ENCODE assay signal across 19 mouse cellular contexts in the genomic region with DNA sequence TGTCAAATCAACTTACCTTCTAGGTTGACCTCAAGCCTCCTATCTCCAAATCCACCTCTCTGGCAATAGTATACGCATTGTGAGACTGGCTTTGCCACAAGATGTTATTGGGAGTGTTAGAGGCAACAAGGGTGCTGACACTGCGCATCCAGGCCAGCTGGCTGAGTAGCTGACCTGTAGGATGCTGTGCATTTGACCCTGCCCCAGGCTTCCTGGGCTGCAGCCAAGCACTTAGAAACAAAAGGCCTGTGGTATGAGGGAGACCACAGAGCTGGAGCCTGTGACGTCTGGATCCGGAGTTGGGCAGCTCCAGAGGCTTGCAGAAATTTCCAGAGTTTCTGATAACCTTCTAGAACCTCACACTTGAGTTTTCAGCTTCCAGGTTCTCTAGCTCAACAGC. TPM values are rescaled to one million over a fixed set of nuclear protein-coding genes. Genes with fewer than 3 reads are reported as not detected.
DNase-seq lines count a peak whose midpoint lies in the region; ATAC-seq lines count a peak whose summit lies in the region.
"Had no signal": no experiment of that assay in that cellular context is flagged by ENCODE, and none has a peak within 500 bp of the region (broad histone marks: within the 10 kb centered on the region; RNA-seq: fewer than 3 reads in every experiment).

No protein-coding gene starts in this region.

- H3K9ac ChIP-seq in hindbrain, embryonic 12.5 days, result no peak overlapping the region
- H3K9ac ChIP-seq: liver, embryonic 13.5 days; midbrain, embryonic 12.5 days; neural tube, embryonic 12.5 days had no signal

- 64% methylated on average over 4 of the region's 4 CpGs for WGBS in hindbrain, embryonic 10.5 days
- WGBS in hindbrain, embryonic 12.5 days, result 72% methylated on average over 4 of the region's 4 CpGs

- no peak overlapping the region for H3K4me3 ChIP-seq in hindbrain, embryonic 10.5 days
- H3K4me3 ChIP-seq in hindbrain, embryonic 12.5 days, result no peak overlapping the region
- H3K4me3 ChIP-seq: liver, embryonic 13.5 days; midbrain, embryonic 12.5 days; neural tube, embryonic 12.5 days had no signal

- no peaks in the 10 kb centered on the region for H3K36me3 ChIP-seq in hindbrain, embryonic 10.5 days
- H3K36me3 ChIP-seq in hindbrain, embryonic 12.5 days, result no peaks in the 10 kb centered on the region
- H3K36me3 ChIP-seq: G1E; liver, embryonic 13.5 days; midbrain, embryonic 12.5 days; neural tube, embryonic 12.5 days had no signal

- ATAC-seq in hindbrain, embryonic 12.5 days (ENCODE audit: low FRiP score), result no peak
- ATAC-seq in common myeloid progenitor, adult 5-6 weeks (replicated peaks; ENCODE audit: low read depth, poor library complexity, severe bottlenecking), result peak; percentile 34; the same call in 1 of the 2 replicates
- ATAC-seq in megakaryocyte, adult 5-6 weeks (ENCODE audit: poor library complexity, severe bottlenecking), result no peak
- ATAC-seq: inflammation-experienced regulatory T-cells, adult 6 months had no signal

- H3K9me3 ChIP-seq in hindbrain, embryonic 10.5 days, result no peaks in the 10 kb centered on the region
- no peaks in the 10 kb centered on the region for H3K9me3 ChIP-seq in hindbrain, embryonic 12.5 days (replicated peaks)
- H3K9me3 ChIP-seq: G1E; liver, embryonic 13.5 days; midbrain, embryonic 12.5 days; neural tube, embryonic 12.5 days had no signal

- H3K27me3 ChIP-seq in hindbrain, embryonic 10.5 days (ENCODE audit: insufficient read depth, poor library complexity, severe bottlenecking), result 0 out of 2 replicates have a peak, but pooled peaks cover 6% of the 10 kb centered on the region
- H3K27me3 ChIP-seq in hindbrain, embryonic 12.5 days, result no peaks in the 10 kb centered on the region; the same call in none of the 2 replicates
- H3K27me3 ChIP-seq: liver, embryonic 13.5 days; neural tube, embryonic 12.5 days had no signal

- H3K4me1 ChIP-seq in hindbrain, embryonic 10.5 days (replicated peaks), result peaks cover 78% of the 10 kb centered on the region
- H3K4me1 ChIP-seq in hindbrain, embryonic 12.5 days, result peaks cover 41% of the 10 kb centered on the region

- peak; percentile 20 for DNase-seq in hindbrain, embryonic 10.5 days (ENCODE audit: low spot score)
- DNase-seq in Muller cell, postnatal 12 days (ENCODE audit: inconsistent ontology term), result peak; percentile 90
- DNase-seq in kidney, postnatal 36 days, result peak; percentile 51 to 76
- DNase-seq in thymus, postnatal 25 days, result no peak
- DNase-seq: cerebellum, adult 18-20 months; gastrocnemius, postnatal 14 days; liver, embryonic 13.5 days; right cerebral cortex, postnatal 14 days; thymus, postnatal 36 days had no signal

- H3K27ac ChIP-seq in hindbrain, embryonic 10.5 days, result peak overlapping the region; percentile 2; the same call in 1 of the 2 replicates
- no peak overlapping the region for H3K27ac ChIP-seq in hindbrain, embryonic 12.5 days
- H3K27ac ChIP-seq: liver, embryonic 13.5 days; midbrain, embryonic 12.5 days; neural tube, embryonic 12.5 days had no signal

- H3K4me2 ChIP-seq in hindbrain, embryonic 12.5 days (replicated peaks), result no peak overlapping the region
- H3K4me2 ChIP-seq: liver, embryonic 13.5 days; midbrain, embryonic 12.5 days; neural tube, embryonic 12.5 days had no signal

RNA-seq across cellular contexts. Expression of gene Notch1, which starts 26.7 kb away (rescaled TPM):
- polyA plus RNA-seq in hindbrain, embryonic 10.5 days (2016; fragmentation: Nextera tagmentation; extraction: Ambion mirVana), result 39.1 and 46.4 TPM in 2 replicates
- polyA plus RNA-seq in hindbrain, embryonic 12.5 days (2016; fragmentation: Nextera tagmentation; extraction: Ambion mirVana), result 38.0 and 41.0 TPM in 2 replicates
- total RNA-seq in common myeloid progenitor, adult 5-6 weeks (2017), result 6.5 and 13.7 TPM in 2 replicates
- total RNA-seq in megakaryocyte, adult 5-6 weeks (2015), result 37.6 and 43.0 TPM in 2 replicates
- 22.3 and 48.3 TPM in 2 replicates for total RNA-seq in megakaryocyte, adult 5-6 weeks (2017)

RNA-seq across cellular contexts. Expression of gene Egfl7, which starts 36.7 kb away (rescaled TPM):
- polyA plus RNA-seq in hindbrain, embryonic 10.5 days (2016; fragmentation: Nextera tagmentation; extraction: Ambion mirVana), result 78.3 and 101 TPM in 2 replicates
- 61.4 and 72.1 TPM in 2 replicates for polyA plus RNA-seq in hindbrain, embryonic 12.5 days (2016; fragmentation: Nextera tagmentation; extraction: Ambion mirVana)
- total RNA-seq in common myeloid progenitor, adult 5-6 weeks (2017), result 54.9 and 57.0 TPM in 2 replicates
- 1.6 and 3.1 TPM in 2 replicates for total RNA-seq in megakaryocyte, adult 5-6 weeks (2015)
- 3.7 and 3.9 TPM in 2 replicates for total RNA-seq in megakaryocyte, adult 5-6 weeks (2017)

RNA-seq across cellular contexts. Expression of gene Gm20532, which starts 43.3 kb away (rescaled TPM):
- not detected in 2 replicates for polyA plus RNA-seq in hindbrain, embryonic 10.5 days (2016; fragmentation: Nextera tagmentation; extraction: Ambion mirVana)
- not detected in 2 replicates for polyA plus RNA-seq in hindbrain, embryonic 12.5 days (2016; fragmentation: Nextera tagmentation; extraction: Ambion mirVana)
- total RNA-seq in common myeloid progenitor, adult 5-6 weeks (2017), result not detected in 2 replicates
- total RNA-seq in megakaryocyte, adult 5-6 weeks (2015), result 0.36 TPM in 1 of 2 replicates, not detected in the other
- total RNA-seq in megakaryocyte, adult 5-6 weeks (2017), result not detected in 2 replicates
- total RNA-seq: adrenal gland, adult 8-10 months; G1E; gastrocnemius, postnatal 14 days; left cerebral cortex, adult 18-20 months had no signal
- polyA plus RNA-seq: forebrain, embryonic 11.5 days; G1E; inflammation-experienced regulatory T-cells, adult 6 months; liver, embryonic 13.5 days; midbrain, embryonic 12.5 days; neural tube, embryonic 12.5 days had no signal

Comparison
In these comparisons a context has a peak if more than half of its experiments do, and no peak if none do; other contexts are left out.
1. RNA of gene Egfl7, which starts 36.7 kb away (total RNA-seq): 54.9 to 57.0 TPM in common myeloid progenitor, adult 5-6 weeks; 1.6 to 3.9 TPM in megakaryocyte, adult 5-6 weeks; every median in the first group is over 10 times any median in the second.